Mouse (Mus musculus) urinary bladder, postnatal 36 days (tissue): Measurements from ENCODE around the gene Car5a.

Experiments used
- DNase-seq, 2 experiments: peaks; one replicate each; pipeline ENCODE4 v3.0.0; 2022; ENCODE audit warnings: low spot score in 2 of 2, mixed read lengths in 1 of 2

Gene Car5a

GRCm38 (mm10) chr8:121955825-121956500, 11.3 kb upstream of the Car5a start:
- no peak for DNase-seq

DNA sequence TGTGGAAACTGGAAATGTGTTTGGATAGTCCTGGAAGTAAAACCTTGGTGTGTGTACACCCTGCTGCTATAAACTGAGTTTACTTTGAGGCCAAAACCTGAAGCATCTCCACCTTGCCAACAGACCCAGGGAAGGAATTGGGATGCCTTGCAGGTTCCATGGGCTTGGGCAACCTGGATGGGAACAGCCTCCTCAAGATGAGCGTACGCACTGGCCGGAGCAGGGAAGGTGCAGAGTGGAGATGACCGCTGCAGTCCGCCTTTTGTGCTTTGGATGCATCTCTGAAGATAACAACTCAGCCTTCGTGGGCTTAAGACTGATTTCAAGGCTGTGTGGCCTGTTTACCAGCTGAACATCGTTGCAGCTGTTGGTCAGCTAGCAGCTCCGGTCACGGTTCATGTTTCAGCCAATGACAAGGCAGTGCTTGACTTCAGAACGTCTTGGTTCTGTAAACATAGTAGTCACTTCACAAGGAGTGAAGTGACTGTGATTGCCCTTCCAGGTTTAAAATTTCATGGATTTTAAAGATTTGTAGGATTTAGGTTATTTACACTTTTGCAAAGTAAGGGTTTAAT, 10.4 kb upstream of the Car5a start:
- no peak for DNase-seq

DNA sequence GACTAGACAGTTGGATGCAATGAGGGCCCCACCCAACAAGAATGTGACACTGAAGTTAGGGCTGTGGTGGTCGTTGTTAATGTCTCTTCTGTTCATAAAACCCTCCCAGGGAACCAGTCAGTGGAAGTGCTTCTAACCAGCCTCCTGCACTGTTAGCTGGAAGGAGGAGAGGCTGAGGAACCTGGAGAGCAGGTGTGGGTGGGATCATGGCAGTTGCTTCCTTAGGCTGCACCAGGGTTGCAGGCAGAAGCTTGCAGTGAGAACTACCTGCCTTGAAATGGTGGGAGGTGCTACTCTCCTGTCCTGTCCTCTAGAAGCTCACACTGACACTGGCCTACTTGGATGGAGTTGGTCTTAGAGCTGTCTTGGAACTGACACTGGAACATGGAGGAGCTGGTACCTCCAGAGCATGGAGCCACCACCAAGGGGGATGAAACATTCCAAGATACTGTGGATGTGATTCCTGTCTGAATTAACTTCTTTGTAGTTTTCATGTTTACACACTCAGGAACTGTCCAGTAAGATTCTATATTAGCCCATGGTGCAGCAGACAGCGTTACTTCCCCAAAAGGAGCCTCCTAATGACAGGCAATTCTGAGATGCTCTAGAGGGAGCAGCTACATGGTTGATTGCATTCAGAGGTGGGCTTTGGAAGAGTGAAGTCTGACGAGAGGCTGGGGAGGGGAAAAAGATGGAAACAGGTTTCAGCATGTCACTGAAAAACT, 9.3 kb upstream of the Car5a start:
- DNase-seq: no peak

DNA sequence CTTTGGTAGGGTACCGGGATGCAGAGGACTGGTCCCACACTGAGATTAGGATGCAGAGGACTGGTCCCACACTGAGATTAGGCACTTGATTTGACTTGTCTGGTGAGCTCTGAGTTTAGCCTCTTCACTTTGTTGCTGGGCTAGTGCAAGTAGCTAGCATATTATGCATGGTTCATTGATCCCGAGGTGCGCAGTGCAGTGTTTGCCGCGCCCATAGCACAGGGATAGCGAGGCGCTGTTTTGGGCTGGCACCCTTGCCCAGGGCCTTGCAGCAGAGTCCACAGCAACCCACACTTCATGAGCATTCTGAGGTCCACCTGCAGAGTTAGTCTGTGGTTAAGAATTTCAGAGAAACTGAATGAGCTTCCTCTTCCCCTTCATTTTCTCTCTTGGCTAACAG, 8.1 kb upstream of the Car5a start:
- DNase-seq: no peak

DNA sequence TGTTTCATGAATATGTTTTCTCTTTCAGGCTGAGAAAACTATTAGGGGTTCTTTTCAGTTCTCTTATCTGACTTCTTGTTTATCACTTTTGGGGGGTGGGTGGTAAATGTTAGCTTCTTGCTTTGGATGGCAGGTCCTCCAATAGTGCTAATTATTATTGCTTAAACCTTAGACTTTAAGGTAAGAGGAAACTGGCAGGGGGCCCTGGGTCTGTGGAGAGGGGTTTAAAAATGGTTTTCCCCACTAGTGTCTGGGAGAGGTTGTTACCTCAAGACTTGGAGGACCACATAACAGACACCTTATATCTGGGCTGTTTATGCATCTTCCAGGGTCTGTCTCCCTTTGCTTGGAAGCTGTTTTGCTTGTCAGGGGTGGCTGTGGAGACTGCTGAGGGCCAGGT, 7.4 kb upstream of the Car5a start:
- no peak for DNase-seq

GRCm38 (mm10) chr8:121951656-121952009, 6.9 kb upstream of the Car5a start:
- no peak for DNase-seq

GRCm38 (mm10) chr8:121950749-121951655, 6.3 kb upstream of the Car5a start:
- DNase-seq: peak; percentile 34 to 48

- peak; percentile 98 to 99 for DNase-seq
Measured at GRCm38 (mm10) chr8:121949941-121950748, 5.4 kb upstream of the Car5a start.

DNA sequence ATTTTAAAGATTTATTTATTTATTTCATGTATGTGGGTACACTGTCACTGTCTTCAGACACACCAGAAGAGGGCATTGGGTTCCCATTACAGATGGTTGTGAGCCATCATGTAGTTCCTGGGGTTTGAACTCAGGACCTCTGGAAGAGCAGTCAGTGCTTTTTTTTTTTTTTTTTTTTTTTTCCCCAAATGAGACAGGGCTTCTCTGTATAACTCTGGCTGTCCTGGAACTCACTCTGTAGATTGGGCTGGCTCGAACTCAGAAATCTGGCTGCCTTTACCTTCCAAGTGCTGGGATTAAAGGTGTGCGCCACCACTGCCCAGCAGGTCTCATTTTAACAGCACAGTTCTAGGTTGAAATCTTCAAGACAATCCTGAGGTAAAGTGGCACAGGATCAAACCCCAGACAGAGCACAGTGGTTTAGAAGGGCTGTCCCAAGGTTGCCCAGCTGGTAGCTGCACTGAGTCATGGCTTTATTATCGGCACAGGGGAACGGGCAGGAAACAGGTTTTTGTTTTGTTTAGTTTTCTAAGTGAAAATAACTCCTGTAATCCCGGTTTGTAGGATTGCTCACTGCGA, 4.6 kb upstream of the Car5a start, which contains the start of gene Banp:
Gene Banp, plus strand, starts transcription at position 529 of the 579 bp plus-strand sequence.
- no peak for DNase-seq

DNA sequence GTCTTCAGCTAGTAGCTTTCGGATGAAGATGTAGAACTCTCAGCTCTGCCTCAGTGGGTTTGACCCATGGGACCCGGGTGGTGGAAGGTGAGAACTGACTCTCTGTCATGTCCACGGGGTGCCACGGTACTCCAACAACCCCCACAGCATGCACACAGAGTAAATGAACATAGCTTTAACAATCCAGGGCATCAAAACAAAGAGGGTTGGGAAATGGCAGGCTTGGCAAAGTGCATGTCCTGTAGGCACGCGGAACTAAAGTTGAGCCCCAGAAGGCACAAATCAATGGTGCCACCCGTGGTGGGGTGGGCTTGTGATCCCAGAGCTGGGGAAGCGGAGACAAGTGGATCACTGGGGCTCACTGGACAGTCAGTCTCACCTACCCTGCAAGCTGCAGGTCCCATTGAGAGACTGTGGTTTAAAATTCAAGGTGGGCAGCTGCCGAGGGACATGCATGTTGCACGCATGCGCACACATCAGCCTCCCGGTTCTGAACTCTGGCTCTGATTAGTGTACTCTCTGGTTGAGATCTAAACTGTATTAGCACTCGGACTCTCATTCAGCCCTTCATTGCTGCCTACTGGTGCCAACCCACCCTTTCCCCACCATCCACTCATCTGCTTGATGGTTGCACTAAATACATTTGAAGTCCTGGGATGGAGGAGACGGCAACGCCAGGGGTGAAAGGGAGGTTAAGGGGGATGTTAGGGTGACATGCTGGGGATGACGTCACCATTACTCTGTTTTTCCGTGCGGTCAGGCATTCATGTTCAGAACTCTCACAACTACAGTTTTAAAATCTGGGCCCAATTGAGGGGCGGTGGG, 3.8 kb upstream of the Car5a start:
- DNase-seq: no peak

DNA sequence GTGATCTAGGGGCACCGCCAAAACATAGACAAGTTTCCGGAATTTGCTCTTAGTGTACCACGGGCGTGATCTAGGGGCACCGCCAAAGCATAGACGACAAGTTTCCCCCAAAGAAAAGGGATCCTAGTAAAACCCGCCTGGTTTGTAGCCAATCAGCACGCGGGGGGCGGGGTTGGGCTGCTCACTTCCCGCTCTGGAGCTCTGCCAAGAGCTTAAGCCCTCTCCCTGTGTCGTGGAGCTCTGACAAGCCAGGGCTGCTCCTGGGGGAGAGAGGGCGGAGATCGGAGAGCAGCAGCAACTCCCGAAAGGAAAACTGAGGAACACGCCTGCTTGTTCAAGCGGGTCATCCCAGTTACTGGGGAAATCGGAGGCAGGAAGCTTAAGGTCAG, 3.0 kb upstream of the Car5a start:
- DNase-seq: peak; percentile 87 to 89

DNA sequence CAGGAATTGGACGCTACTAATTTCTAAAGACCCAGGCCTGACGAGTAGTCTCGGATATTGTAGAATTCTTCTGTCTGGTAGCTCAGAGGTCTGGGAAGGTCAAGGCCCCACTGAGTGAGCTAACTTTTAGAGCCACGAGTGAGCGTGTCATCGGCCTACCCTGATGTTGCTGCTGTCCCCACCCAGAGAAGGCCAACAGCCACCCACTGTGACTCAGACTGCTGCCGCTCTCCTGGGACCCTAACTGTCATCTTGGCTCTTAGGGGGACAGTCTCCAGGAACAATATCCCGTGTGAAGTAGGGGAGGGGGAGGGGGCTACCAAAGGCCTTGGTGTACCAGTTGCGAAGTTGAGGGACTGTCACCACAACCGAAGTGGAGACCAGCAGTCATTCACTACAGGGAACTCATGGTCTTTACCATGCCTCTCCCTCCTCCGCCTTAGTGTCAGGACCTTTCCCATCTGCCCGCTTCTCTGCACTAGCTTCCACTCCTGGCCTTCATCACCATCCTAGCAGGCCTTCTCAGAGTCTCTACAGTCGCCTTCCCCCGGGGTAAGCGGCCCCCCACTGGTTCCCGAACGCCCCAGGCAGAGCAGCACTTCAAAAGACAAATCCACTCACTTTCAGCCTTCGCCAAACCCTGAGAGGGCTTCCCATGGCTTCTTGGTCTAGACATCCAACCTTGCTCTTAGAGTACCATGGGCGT, 2.5 kb upstream of the Car5a start:
- no peak for DNase-seq

DNA sequence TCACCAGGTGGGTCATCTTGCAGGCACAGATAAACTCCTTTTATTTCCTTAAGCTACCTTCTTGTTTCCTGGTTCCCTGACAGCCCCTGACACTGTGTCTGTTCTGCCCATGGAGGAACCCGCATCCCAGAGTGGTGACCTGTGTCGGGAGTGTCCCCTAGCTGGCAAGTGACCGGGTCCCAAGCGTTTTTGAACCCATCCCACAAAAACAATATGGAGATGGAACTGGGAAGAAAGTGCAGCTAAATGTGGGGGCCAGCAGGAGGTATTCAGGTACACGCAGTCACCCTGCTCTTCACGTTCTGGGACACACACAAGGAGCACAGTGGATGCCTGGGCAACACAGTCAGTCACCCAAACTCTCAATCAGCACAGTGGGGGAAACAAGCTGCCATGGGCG, 1.6 kb upstream of the Car5a start:
- DNase-seq: no peak

GRCm38 (mm10) chr8:121943716-121944115, 988 bp downstream of the Car5a start:
- DNase-seq: no peak

DNA sequence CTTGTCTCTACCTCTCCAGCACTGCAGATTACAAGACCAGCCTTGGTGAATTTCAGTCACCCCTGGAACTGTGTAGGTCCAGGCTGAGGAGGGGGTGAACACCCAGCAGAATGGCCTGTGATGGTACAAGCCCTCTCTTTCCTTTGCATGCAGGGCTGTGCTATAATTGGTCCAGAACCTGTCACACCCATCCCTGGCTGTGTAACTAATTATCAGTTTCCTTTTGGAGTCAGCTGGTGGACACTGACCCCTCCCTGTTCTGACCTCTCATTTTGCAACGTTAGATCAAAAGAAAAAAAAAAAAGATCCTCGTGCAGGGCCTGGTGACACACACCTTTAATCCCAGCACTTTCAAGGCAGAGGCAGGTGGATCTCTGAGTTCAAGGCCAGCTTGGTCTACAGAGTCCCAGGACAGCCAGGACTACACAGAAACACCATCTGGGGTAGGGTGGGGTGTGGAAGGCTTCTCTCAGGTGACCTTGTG, 1.6 kb downstream of the Car5a start:
- DNase-seq: no peak

DNA sequence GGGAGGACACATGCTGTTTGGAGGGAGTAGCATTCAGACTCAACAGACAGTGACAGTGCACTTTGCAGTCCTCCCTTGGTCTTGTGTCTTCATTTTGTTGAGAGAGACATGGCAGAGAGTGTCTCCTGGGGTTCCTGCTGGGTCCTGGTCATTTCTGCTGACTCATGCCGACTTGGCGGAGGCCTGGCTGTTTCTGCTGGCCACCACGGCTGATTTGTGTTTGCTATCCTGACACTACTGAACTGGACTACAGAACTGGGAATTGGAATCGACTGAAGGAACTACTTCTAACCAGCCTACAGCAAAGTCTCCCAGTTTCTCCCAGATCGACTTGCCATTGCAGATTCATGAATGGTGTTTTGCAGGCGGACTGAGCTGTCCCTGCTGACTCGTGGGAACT, 6.0 kb downstream of the Car5a start:
- DNase-seq: no peak

DNA sequence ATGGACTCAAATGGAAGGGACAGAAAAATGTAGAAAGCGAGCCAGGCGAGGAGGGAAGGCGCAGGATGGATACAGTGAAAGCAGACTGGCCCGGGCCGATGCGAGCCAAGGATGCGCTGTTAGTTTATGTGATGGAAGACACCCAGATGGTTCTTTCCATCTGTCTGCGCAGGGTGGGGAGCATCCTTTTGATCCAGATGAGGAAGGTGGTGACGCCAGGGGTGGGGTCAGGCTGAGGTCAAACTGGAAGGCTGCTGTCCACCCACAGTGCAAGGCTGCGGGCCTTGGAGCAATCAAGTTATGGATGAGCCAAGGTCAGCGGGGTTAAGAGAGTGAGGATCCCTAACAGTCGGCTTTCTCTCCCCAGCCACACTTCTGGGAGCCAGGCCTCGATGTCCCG, 8.3 kb downstream of the Car5a start:
- peak; percentile 47 to 68 for DNase-seq

- no peak for DNase-seq
Measured at GRCm38 (mm10) chr8:121935341-121936294, 9.1 kb downstream of the Car5a start.
